Mouse (Mus musculus) kidney, adult 11 months (tissue): ENCODE measurements at regions not wholly inside any gene's neighbourhood (a gene's known extent, or its start where the extent isn't known, plus 50 kb on each side); places are given as distances from the start of the nearest gene placed in this dataset.
A peak's percentile ranks its signal among the peaks of the same experiment; 100 is the strongest.

Experiments
- DNase-seq: peaks from one replicate; pipeline ENCODE4 v3.0.0; 2022

- peak; percentile 84 for DNase-seq
Observed at GRCm38 (mm10) chr9:66646226-66646625, 53.3 kb upstream of the Usp3 start.

DNA sequence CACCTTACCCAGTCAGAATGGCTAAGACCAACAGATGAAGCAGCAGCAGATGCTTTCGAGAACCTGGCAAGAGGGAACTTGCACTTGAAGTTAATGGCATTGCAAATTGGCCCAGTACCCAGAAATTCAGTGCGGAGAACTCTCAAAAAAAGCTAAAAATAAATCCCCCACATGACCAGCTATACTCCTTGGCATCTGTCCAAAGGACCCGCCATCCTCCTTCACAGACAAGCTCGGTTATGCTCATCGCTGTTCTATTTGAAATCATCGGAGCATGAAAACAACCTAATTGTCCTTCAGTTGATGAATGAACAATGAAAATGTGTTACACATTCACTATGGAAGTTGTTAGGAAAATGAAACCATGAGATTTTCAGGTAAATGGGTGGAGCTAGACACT lies 58.4 kb upstream of the Usp3 start:
- no peak for DNase-seq

GRCm38 (mm10) chr9:66657116-66657758 lies 56.2 kb upstream of the Car12 start:
- no peak for DNase-seq

DNA sequence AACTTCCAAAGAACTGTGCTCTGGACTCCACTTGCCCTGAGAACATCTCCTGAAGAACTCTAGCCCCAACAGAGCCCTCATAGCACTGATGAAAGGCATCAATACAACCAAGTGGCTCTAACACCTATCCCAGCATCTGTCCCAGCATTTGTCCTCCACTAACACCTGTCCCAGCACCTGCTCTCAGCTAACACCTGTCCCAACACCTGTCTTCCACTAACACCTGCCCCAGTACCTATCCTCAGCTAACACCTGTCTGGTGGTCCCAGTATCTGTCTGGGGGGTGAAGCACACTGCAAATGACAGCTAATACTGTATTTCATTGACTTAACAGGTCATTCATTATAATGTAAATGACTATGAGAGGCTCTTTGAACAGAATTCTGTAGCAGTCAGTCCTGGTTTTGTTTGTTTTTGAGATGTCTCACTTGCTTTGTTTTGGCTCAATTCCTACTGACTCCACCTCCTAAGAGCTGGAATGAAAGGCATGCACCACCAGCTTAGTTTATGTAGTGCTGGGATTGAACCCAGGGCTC lies 54.7 kb upstream of the Car12 start:
- no peak for DNase-seq

DNA sequence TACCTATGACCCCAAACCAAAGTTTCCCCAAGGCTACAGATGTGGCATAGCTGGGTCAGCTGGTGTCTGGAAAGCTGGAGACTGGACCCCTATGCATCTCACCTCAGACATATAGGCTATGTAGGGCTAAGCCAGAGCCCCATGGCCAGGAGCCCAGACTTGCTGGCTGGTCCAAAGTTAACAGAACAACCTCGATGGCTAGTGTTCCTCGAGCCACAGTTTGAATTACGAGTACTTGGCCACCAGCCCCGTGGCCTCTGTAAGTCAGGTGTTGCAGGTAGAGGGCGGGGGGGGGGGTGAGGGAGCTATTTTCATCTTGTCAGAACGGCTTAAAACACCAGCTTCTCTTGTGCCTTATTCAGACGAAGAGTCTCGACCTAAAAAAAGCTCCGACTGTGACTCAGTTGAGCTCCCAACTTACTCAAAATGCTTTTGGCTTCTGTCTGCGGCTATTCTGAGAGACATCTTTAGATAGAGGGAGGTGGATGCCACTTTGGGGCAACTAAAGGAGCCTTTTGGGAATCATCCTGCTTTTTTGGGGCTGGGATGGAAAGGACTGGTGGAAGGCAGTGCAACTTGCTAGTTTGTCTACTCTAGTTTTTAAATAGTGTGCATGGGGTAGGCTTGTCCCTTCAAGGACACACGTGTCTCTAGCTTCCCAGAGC lies 53.6 kb upstream of the Car12 start:
- DNase-seq: peak; percentile 55

DNA sequence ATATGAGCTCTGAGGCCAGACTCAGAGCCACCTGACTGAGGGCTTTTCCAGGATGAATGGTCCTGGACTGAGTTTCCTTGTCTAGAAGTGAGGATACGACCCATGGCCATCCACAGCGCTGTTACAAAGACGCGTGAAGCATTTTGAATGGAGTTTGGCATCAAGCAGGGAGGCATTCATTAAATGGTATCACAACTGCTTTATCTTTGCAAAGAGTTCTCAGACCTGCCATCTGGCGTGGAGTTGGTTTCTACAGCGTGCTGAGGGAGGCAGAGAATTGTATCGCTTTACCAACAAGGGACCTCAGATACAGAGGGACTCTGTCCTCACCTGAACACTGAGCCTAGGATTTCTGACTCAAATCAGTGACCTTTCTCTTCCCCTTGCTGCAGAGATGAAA lies 51.9 kb upstream of the Car12 start:
- DNase-seq: no peak

DNA sequence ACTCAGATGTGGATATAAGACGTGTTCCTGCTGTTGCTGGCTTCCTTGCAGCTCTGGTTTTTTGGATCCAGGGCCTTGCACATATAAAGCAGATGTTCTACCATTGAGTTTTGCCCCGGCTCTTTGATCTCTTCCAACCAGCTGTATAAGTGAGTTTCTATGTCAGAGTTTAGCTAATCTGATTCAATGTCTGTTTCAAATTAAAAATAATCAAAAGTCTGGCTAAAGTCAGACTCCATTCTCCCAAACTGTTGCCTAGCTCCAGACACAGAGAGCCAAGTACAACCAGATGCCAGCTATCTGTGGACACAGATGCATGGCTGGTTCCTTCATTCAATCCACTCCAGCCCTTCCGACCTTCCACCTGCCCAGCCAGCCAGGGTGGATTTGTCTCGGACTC lies 51.0 kb upstream of the Car12 start:
- no peak for DNase-seq
